Mouse (Mus musculus) kidney, adult 2 months (tissue): ENCODE measurements around the gene Nmnat2. TPM values are rescaled to one million over a fixed set of nuclear protein-coding genes. Genes with fewer than 3 reads are reported as not detected.

Experiments used
- DNase-seq: peaks from one replicate; pipeline ENCODE4 v3.0.0; 2021
- H3K27ac ChIP-seq: fragments of 200-500 bp; 2 replicates; pipeline ENCODE4 v1.5.1; 2012; ENCODE audit warnings: low read depth, low read length, control low read depth, inconsistent platforms; ENCODE audit not compliant: insufficient read depth
- H3K27me3 ChIP-seq: fragments of 200-500 bp; replicated peaks from 2 replicates; pipeline ENCODE4 v1.6.1; 2012; ENCODE audit warnings: mild to moderate bottlenecking, moderate library complexity, low read length, inconsistent platforms; ENCODE audit not compliant: control insufficient read depth, insufficient read depth
- H3K36me3 ChIP-seq: fragments of 200-500 bp; 2 replicates; pipeline ENCODE4 v1.6.1; 2012; ENCODE audit warnings: mild to moderate bottlenecking, moderate library complexity, low read length, inconsistent platforms; ENCODE audit not compliant: control insufficient read depth, insufficient read depth
- H3K4me1 ChIP-seq: fragments of 200-500 bp; 2 replicates; pipeline ENCODE4 v1.6.1; 2011; ENCODE audit warnings: low read length; ENCODE audit not compliant: control insufficient read depth, insufficient read depth
- H3K4me3 ChIP-seq: fragments of 200-500 bp; 2 replicates; pipeline ENCODE4 v1.5.1; 2011; ENCODE audit warnings: mild to moderate bottlenecking, low read depth, low read length, control low read depth; ENCODE audit not compliant: insufficient read depth
- CTCF ChIP-seq: fragments of 200-500 bp; conservative IDR thresholded peaks from 2 replicates; pipeline ENCODE4 v1.5.1; 2011; ENCODE audit warnings: low read depth, mild to moderate bottlenecking, control low read depth, low read length, moderate library complexity, mixed read lengths; ENCODE audit not compliant: insufficient read depth, insufficient read length
- POLR2A ChIP-seq: fragments of 200-500 bp; IDR thresholded peaks from one replicate; pipeline ENCODE4 v1.6.1; 2011; ENCODE audit warnings: low read depth, low read length, control low read depth
- WGBS: fragments of 180-500 bp; shearing (Covaris S2); methylation state at CpG from one replicate; pipeline ENCODE4 v1.1.7; 2018; 5-methylcytosine and 5-hydroxymethylcytosine counted together
- polyA plus RNA-seq: library from polyadenylated mRNA; depleted of rRNA; stranded (reverse); fragments of >200 nt; gene quantifications from 2 replicates; pipeline ENCODE4 v1.2.3, GENCODE M21; 2012

Nmnat2 gene
- polyA plus RNA-seq, 1 experiment, result 0.41 TPM

- H3K27me3 ChIP-seq, result no peaks in the 10 kb centered on the region
- no peak overlapping the region for H3K4me3 ChIP-seq
- H3K36me3 ChIP-seq, result no peaks in the 10 kb centered on the region
- no peak for DNase-seq
- TF ChIP-seq POLR2A (no peak), CTCF (no peak)
- H3K27ac ChIP-seq, result no peak overlapping the region
- WGBS, result 19% methylated on average over 9 of the region's 9 CpGs
- 0 out of 2 replicates have a peak, but pooled peaks cover 3% of the 10 kb centered on the region for H3K4me1 ChIP-seq
Observed at GRCm38 (mm10) chr1:153100912-153101311, 146.1 kb downstream of the Nmnat2 start.

GRCm38 (mm10) chr1:153101327-153101880 is 146.6 kb downstream of the Nmnat2 start:
- Histone ChIP-seq H3K36me3 (no peaks in the 10 kb centered on the region), H3K4me3 (no peak overlapping the region), H3K27me3 (no peaks in the 10 kb centered on the region), H3K27ac (no peak overlapping the region), H3K4me1 (0 out of 2 replicates have a peak, but pooled peaks cover 3% of the 10 kb centered on the region)
- peak; percentile 57 for DNase-seq
- WGBS, result 24% methylated on average over 9 of the region's 9 CpGs
- TF ChIP-seq POLR2A, result no peak
- TF ChIP-seq CTCF, result peak; percentile 67

GRCm38 (mm10) chr1:153102296-153103185 is 147.7 kb downstream of the Nmnat2 start:
- H3K4me3 ChIP-seq, result no peak overlapping the region
- DNase-seq, result no peak
- H3K4me1 ChIP-seq, result 0 out of 2 replicates have a peak, but pooled peaks cover 3% of the 10 kb centered on the region
- no peaks in the 10 kb centered on the region for H3K27me3 ChIP-seq
- 96% methylated on average over 17 of the region's 17 CpGs for WGBS
- no peak overlapping the region for H3K27ac ChIP-seq
- TF ChIP-seq CTCF, result no peak
- TF ChIP-seq POLR2A, result no peak
- no peaks in the 10 kb centered on the region for H3K36me3 ChIP-seq

- TF ChIP-seq CTCF (no peak), POLR2A (no peak)
- WGBS, result over 99% methylated on average over 8 of the region's 8 CpGs
- Histone ChIP-seq H3K4me3 (no peak overlapping the region), H3K36me3 (no peaks in the 10 kb centered on the region), H3K27ac (no peak overlapping the region), H3K4me1 (0 out of 2 replicates have a peak, but pooled peaks cover 3% of the 10 kb centered on the region), H3K27me3 (no peaks in the 10 kb centered on the region)
- DNase-seq, result no peak
Observed at GRCm38 (mm10) chr1:153103186-153103554, 148.4 kb downstream of the Nmnat2 start.

- Histone ChIP-seq H3K27ac (no peak overlapping the region), H3K27me3 (no peaks in the 10 kb centered on the region), H3K4me1 (0 out of 2 replicates have a peak, but pooled peaks cover 3% of the 10 kb centered on the region), H3K36me3 (no peaks in the 10 kb centered on the region), H3K4me3 (no peak overlapping the region)
- no peak for DNase-seq
- 90% methylated on average over 12 of the region's 12 CpGs for WGBS
- TF ChIP-seq POLR2A, result no peak
- TF ChIP-seq CTCF, result no peak
Observed at GRCm38 (mm10) chr1:153104804-153105203, 150.0 kb downstream of the Nmnat2 start.

GRCm38 (mm10) chr1:153107866-153108265 is 153.1 kb downstream of the Nmnat2 start:
- Histone ChIP-seq H3K4me3 (no peak overlapping the region), H3K36me3 (no peaks in the 10 kb centered on the region), H3K27ac (no peak overlapping the region), H3K27me3 (no peaks in the 10 kb centered on the region; the same call in 1 of the 2 replicates), H3K4me1 (no peaks in the 10 kb centered on the region)
- no peak for DNase-seq
- TF ChIP-seq CTCF (no peak), POLR2A (no peak)
- WGBS, result 85% methylated on average over 7 of the region's 7 CpGs

GRCm38 (mm10) chr1:153109346-153109745 is 154.6 kb downstream of the Nmnat2 start:
- Histone ChIP-seq H3K4me1 (no peaks in the 10 kb centered on the region), H3K4me3 (no peak overlapping the region), H3K36me3 (no peaks in the 10 kb centered on the region), H3K27ac (no peak overlapping the region), H3K27me3 (no peaks in the 10 kb centered on the region; the same call in 1 of the 2 replicates)
- 69% methylated on average over 5 of the region's 5 CpGs for WGBS
- DNase-seq, result no peak
- TF ChIP-seq POLR2A (no peak), CTCF (no peak)
